Mouse (Mus musculus) testis, postnatal 14 days (tissue): ENCODE data around the gene Rps15.

Experiments used
- DNase-seq: peaks from one replicate; pipeline ENCODE4 v3.0.0; 2021; ENCODE audit warnings: low spot score

Gene Rps15

DNA sequence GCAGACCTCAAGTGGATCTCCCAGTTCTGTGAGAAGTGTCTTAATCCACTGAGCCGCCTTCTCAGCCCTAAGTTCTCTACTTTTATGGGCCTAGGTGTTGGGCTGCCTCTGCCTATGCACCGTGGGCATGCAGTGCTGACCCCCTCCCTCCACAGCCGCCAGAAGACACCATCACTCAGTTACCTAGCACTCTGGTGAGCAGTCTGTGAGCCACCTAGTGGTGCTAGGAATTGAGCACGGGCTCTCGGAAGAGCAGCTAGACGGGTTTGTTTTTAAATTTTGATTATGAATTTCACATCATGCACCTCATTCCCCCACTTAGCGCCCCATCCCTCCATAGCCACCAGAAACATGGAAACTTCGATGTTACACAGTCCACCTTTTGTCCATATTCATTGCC, 3.6 kb upstream of the Rps15 start:
- DNase-seq, result no peak

DNA sequence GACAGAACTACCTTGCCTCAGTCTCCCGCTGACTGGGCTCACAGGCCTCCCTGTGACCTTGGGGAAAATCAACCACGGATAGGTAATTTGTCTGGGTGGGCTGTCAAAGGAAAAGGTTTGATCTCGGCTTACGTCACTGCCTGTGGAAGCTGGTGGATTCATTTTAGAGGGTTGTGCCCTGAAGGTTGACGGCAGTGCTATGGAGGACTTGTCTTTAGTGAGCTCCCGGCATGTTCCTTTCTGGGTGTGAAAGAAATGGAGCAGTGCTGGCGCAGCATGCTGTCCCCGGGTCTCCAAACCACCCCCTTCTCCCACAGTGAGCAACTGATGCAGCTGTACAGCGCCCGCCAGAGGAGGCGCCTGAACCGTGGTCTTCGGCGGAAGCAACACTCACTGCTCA, 1.1 kb downstream of the Rps15 start:
- no peak for DNase-seq

DNA sequence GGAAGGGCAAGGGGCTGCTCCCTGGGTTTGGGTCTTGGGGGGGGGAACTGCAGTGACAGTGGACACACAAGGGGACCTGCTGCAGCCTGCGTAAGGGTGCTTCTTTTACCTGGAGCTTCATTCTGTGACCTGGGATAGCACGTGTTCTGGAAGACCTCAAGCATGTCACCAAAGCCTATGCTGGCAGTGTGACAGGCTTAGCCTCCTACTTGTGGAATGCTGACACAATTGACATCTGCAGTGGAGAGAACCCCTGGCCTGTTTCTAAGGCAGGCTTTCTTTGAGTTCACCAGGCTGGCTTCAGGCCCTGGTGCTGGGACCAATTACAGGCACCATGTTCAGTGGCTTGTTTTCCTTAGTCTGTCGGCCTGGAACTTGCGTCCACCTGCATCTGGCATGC, 2.1 kb downstream of the Rps15 start:
- no peak for DNase-seq

DNA sequence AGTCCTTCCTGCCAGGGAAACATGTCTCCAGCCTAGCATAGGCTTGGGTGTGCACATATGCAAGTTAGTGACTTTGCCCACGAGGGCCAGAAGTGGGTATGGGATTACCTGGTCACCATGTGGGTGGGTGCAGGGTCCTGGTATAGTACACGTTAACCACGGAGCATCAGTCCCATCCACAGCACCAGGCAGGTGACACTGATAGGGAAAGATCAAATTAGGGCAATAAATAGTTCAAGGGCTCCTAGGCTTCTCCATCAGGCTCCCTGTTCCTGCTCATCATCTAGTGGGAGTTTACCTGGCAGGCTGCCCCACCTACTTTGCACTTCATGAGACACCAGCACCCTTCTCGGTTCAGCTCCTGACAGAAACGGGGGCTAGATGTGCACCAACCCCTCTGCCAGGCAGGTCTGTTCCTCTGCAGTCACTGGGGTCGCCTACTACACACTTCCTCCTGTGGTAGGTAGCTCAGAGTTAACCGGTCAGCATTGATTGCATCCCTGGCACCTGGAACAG, 2.6 kb downstream of the Rps15 start:
- DNase-seq, result no peak

DNA sequence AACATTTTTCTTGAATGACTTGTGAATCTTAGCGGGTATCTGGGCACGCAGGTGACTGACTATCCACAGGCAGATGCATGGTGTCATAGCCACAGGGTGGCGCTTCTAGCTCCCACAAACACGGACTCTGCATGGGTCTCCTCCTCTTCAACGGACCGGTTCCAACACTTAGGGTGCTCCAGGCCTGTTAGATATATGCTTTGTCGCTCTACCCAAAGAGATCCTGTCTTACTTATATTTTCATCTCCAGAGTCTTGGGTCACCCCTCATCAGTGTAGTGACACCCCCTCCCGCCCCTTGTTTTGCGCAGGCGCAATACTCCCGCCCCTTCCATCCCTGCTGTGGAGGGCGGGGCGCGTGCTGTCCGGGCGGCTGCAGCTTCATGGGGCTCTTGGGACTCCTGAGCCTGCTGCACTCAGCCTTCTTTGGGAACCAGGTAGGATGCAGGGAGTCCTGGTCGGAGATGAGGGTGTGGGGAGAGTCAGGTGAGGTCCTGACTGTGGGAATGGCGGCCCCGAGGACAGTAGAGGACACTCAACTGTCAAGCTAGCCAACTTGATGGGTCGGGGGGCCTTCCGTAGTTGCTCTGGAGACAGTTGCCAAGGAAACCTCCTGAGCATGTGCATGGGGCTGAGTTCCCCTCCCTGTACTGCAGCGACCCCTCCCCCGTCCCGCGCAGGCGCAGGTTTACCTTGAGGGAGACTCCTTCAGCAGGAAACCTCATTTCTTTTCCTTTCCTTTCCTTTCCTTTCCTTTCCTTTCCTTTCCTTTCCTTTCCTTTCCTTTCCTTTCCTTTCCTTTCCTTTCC, 3.6 kb downstream of the Rps15 start, which contains the start of gene Apc2:
Gene Apc2 (plus strand): TSS at position 360 of the 808 bp plus-strand sequence.
- peak; percentile 57 for DNase-seq

DNA sequence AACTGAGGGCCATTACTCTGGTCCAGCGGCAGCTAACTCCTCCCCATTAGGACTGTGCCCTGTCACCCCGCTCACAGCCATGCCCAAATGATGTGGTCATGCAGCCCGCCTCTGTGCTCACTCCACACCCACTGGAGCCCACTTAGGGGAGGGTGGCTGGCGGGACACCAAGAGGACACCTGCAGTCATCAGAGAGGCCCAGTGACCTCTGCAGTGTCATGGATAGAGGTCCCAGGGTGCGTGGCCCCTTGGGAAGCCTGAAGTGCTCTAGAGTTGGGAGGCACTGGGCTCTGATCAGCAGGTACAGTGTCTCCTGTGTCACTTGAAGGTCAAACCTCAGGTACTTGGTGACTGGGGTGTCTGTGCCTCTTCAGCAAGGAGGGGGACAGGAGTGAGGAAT, 4.6 kb downstream of the Rps15 start:
- DNase-seq, result no peak

DNA sequence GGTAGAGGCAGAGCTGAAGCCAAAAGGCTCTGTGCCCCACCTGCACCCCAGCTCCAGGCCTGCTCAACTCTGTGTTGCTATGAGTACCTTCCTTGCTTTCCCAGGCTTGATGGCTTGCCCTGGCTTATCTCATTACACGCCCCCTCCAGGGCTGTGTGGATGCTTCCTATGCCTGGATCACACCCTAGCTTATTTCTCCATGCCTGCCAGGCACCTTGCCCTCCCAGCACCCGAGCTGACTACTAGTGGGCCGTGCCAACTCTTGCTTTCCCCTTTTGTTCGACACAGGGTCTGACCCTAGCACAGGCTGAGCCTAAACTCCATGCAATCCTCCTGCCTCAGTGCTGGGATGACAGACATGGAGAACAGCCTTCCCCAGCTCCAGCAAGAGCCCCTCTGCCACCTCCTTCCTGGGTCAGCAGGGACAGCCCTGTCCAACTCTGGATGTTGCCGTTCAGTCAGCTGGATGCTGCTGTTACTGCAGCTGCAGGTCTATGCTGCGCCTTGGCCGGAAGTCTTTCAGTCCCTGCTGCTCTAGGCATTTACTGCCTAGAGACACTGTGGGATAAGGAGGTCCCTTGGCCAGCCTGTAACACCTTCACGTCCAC, 5.4 kb downstream of the Rps15 start:
- no peak for DNase-seq

DNA sequence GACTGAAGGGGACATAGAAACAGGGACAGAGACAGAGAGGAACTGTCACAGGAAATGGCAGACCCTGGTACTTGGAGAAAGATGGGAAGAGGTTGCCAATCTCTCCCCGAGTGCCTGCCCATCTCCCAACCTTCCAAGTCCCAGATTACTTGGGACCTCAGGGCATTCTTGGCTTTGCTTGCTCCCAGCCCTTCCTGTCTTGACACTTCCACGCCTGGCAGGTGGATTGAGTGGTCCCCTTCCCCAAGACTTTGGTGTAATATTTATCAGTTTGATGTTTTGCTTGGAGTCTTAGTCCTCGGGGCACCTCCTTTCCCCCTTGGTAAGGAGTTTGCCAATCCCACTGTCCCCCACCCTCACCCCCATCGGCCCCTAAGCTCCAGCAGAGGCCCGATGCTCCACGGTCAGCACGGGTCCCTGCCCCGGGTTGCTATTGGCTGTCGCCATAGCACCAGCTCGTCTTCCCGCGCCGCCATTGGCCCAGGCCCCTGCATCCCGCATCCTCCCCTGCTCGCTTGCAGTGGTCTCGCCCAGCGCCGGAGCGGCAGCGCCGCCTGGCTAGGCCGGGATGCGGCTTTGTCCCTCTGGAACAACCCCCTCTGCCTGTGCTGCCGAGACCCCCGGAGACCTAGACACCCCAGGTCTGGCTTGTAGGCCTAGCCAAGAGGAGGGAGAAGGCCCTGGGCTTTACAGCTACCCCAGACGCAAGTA, 6.5 kb downstream of the Rps15 start:
- DNase-seq, result peak; percentile 51

DNA sequence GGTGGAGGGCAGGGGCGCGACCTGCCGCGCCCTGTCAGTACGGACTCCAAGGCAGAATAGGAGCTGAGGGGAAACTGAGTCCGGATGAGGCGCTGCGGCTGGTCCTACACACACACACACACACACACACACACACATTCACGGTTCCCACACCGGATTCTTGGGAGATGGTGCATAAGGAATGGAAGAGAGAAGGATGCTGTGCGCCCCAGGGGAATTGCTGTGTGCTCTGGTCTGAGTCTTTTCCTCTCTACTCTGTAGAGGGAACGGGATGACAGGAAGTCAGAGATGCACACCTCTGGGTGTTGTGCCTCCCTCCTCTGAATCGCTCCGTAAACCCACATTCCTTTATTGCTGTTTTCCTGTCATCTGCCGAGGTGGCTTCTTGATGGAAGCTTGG, 7.0 kb downstream of the Rps15 start:
- no peak for DNase-seq

DNA sequence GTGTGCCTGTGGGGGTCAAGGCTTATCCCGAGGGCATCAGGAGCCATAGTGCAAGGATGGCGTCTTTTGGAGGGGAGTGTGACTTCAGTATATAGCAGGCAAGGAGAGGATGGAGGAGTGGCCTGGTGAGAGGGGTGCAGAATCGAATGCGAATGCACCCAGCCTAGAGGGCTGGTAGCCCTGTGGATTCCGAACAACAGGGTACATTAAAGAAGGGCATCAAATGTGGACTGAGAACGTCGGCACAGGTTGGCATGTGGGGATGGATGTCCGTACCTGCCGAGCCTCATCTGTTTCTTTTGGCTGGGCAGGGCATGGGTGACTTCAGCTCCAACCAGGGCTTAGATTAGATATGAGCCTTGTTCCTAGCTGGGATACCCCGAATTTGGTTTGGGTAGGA, 7.6 kb downstream of the Rps15 start:
- no peak for DNase-seq

DNA sequence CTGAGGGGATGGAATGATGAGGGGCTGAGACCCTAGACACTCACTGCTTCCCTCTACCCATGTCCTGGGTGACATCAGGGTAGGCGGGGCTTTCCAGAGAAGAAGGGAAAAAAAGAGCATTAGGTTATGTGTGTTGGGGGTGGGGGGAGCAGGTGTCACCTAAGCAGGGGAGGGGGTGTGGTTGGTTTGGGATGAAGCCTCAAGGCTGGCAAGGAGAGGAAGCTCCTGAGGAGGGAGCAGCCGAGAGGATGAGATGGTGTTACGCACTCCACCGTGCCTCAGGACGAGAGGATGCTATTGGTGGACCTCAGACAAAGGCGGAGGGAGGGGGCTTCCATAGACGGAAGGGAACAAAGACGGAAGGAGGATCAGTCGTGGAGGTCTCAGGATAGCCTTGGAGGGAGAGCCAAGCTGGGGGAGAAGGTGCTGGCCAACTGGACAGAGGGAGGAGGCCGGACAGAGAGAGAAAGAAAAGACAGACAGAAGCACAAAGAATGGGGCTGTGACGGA, 8.5 kb downstream of the Rps15 start:
- no peak for DNase-seq

DNA sequence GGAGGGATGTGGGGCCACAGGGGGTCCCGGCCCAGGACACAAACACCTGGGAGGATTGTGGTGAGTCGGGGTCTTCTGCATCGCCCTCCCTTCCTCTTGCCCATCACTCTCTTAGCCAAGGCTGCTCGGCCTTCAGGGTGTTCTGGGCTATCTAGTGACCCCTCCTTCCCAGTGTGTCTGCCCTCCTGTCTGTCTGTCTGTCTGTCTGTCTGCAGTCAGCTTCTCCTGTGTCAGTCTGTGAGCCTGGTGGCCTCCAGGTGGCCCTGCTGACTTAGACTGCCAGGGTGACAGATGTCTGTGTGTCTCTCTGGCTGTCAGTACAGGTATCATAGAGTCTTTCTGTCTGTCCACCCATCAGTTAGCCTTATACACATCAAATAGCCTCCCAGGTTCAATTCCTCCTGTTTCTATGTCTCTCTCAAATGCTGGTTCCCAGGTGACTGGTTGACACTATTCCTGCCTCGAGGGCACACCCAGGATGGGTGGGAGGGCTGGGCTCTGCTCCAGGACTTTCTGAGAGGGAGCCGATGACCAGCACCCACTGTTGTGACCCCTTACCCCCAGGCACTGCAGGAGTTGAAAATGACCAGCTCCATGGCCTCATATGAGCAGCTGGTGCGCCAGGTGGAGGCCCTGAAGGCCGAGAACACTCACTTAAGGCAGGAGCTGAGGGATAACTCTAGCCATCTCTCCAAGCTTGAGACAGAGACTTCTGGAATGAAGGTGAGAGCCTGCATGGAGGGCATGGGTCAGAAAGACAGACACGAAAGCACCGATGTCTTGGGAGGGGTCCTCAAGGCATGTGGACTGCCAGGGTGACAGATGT, 9.2 kb downstream of the Rps15 start:
- no peak for DNase-seq

DNA sequence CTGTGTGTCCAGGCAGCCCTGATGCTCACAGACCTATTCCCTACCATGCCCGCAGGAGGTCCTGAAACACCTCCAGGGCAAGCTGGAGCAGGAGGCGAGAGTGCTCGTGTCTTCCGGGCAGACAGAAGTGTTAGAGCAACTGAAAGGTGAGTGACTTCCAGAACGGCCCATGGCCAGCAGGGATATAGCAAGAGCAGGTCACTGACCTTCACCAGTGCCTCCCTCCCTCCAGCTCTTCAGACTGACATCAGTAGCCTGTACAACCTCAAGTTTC, 9.8 kb downstream of the Rps15 start:
- no peak for DNase-seq

DNA sequence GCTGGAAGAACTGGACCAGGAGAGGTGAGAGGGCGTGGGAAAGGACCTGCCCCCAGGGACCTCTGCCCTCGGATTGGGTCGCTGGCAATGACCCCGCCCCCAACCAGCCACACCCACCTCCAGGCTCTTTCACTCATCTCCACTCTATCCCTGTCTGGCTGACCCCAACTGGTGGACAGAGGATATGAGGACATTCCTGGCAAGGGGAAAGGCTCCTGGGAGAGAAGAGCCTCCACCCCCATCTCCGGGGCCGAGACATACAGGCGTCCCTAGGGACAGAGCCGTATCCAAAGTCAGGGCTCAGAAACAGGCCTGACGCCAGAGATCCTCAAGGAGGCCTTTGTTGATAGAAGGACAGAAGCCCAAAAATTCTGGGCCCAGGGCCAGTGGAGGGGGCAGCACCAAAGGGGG, 10.2 kb downstream of the Rps15 start:
- DNase-seq, result peak; percentile 67

DNA sequence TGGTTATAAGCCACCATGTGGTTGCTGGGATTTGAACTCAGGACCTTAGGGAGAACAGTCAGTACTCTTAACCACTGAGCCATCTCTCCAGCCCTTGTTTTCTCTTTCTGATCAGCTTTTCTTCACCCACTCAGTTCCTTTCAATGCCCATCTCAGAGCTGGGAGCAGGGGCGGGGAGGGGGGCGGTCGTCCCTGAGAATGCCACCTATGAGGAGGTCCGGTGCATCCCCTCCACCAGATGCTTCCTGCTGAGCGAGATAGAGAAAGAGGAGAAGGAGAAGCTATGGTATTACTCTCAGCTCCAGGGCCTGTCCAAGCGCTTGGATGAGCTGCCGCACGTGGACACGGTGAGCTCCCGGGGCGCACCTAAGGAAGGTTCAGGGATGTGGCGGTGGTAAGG, 12.2 kb downstream of the Rps15 start:
- no peak for DNase-seq

DNA sequence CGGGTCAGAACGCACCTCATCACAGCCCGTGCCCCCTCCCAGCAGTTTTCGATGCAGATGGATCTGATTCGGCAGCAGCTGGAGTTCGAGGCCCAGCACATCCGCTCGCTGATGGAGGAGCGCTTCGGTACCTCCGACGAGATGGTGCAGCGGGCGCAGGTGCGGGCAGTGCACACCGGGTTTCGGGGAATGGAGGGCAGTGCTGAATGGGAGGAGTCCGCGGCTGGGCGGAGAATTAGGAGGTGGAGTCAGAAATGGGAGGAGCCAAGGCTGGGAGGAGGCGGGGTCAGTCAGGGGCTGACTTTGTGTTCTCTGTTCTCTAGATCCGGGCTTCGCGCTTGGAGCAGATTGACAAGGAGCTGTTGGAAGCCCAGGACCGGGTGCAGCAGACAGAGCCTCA, 12.6 kb downstream of the Rps15 start:
- peak; percentile 77 for DNase-seq

DNA sequence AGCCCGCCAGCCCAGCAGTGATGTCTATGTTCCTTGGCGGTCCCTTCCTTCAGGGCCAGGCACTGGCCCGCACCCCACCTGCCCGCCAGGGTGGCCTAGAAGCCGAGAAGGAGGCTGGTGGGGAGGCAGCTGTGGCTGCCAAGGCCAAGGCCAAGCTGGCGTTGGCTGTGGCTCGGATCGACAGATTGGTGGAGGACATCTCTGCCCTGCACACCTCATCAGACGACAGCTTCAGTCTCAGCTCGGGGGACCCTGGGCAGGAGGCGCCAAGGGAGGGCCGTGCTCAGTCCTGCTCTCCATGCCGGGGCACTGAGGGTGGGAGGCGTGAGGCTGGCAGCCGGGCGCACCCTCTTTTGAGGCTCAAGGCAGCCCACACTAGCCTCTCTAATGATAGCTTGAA, 19.3 kb downstream of the Rps15 start:
- DNase-seq, result no peak

DNA sequence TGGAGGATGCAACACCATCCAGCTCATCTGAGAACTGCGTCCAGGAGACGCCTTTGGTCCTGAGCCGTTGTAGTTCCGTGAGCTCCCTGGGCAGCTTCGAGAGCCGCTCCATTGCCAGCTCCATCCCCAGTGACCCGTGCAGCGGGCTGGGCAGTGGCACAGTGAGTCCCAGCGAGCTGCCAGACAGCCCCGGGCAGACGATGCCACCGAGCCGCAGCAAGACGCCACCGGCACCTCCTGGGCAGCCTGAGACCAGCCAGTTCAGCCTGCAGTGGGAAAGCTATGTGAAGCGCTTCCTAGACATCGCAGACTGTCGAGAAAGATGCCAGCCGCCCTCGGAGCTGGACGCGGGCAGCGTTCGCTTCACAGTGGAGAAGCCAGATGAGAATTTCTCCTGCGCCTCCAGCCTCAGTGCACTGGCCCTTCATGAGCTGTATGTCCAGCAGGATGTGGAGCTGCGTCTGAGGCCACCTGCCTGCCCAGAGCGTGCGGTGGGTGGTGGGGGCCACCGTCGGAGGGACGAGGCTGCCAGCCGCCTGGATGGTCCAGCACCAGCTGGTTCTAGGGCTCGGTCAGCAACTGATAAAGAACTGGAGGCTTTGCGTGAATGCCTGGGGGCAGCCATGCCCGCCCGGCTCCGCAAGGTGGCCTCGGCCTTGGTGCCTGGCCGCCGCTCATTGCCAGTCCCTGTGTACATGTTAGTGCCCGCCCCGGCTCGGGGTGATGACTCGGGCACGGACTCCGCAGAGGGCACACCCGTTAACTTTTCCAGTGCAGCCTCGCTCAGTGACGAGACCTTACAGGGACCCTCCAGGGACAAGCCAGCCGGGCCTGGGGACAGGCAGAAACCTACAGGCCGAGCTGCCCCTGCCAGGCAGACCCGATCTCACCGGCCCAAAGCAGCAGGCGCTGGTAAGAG, 20.6 kb downstream of the Rps15 start:
- no peak for DNase-seq

DNA sequence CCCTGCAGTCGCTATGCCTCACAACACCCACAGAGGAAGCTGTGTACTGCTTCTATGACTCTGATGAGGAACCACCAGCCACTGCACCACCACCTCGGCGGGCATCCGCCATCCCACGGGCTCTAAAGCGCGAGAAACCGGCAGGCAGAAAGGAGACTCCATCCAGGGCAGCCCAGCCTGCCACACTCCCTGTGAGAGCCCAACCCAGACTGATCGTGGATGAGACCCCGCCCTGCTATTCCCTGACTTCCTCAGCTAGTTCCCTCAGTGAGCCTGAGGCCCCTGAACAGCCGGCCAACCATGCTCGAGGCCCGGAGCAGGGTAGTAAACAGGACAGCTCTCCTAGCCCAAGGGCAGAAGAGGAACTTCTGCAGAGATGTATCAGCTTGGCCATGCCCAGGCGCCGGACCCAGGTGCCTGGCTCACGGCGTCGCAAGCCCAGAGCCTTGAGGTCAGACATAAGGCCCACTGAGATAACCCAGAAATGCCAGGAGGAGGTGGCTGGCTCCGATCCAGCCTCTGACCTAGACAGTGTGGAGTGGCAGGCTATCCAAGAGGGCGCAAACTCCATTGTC, 21.5 kb downstream of the Rps15 start:
- no peak for DNase-seq

DNA sequence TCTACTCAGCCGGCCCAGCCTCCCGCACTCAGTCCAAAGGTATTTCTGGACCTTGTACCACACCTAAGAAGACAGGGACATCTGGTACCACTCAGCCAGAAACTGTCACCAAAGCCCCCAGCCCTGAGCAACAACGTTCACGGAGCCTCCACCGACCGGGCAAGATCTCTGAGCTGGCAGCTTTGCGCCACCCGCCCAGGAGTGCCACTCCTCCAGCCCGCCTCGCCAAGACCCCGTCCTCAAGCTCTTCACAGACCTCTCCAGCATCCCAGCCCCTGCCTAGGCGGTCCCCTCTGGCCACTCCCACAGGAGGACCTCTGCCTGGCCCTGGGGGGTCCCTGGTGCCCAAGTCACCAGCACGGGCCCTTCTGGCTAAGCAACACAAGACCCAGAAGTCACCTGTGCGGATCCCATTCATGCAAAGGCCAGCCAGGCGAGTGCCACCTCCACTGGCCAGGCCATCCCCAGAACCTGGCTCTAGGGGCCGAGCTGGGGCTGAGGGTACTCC, 22.3 kb downstream of the Rps15 start:
- DNase-seq, result no peak
